Mouse (Mus musculus) mammary gland, adult 2 months (tissue): ENCODE measurements around the gene Dmrtc1c2. TPM values are rescaled to one million over a fixed set of nuclear protein-coding genes. Genes with fewer than 3 reads are reported as not detected.

Source experiments
- polyA plus RNA-seq: library from polyadenylated mRNA; depleted of rRNA; stranded (reverse); fragments of >200 nt; gene quantifications from 2 replicates; pipeline ENCODE4 v1.2.3, GENCODE M21; 2012; ENCODE audit warnings: low replicate concordance; rRNA removed

The Dmrtc1c2 gene
- polyA plus RNA-seq = 0.22 TPM in 1 of 2 replicates, not detected in the other

GRCm38 (mm10) chrX:102854516-102854915, at the start of gene Dmrtc1c2:
Dmrtc1c2 (minus strand) TSS chrX:102854616.

GRCm38 (mm10) chrX:102867871-102868270, 13.5 kb upstream of the Dmrtc1c2 start, which contains the start of gene 1700031F05Rik:
1700031F05Rik (minus strand) TSS chrX:102867971.

GRCm38 (mm10) chrX:102802663-102803062, 51.8 kb downstream of the Dmrtc1c2 start, which contains the start of gene Dmrtc1c1:
Dmrtc1c1 (plus strand) TSS chrX:102802963.

Other genes starting within 250 kb of the Dmrtc1c2 start
- 4.4 and 41.8 TPM in 2 replicates for gene Phka1, start 210.4 kb downstream of the Dmrtc1c2 start, polyA plus RNA-seq
- not detected in 2 replicates for gene Gm3880, start 167.6 kb downstream of the Dmrtc1c2 start, polyA plus RNA-seq
- gene Gm9112, start 147.0 kb downstream of the Dmrtc1c2 start, polyA plus RNA-seq = not detected in 2 replicates
- gene Dmrtc1b, start 146.8 kb downstream of the Dmrtc1c2 start, polyA plus RNA-seq = not detected in 2 replicates
- not detected in 2 replicates for gene Dmrtc1c1, start 51.7 kb downstream of the Dmrtc1c2 start, polyA plus RNA-seq
- not detected in 2 replicates for gene 1700031F05Rik, start 13.4 kb upstream of the Dmrtc1c2 start, polyA plus RNA-seq
- 0.12 TPM in 1 of 2 replicates, not detected in the other for gene Dmrtc1a, start 54.1 kb upstream of the Dmrtc1c2 start, polyA plus RNA-seq
- not detected in 2 replicates for gene 1700011M02Rik, start 54.3 kb upstream of the Dmrtc1c2 start, polyA plus RNA-seq
- gene 1700018G05Rik, start 73.8 kb upstream of the Dmrtc1c2 start, polyA plus RNA-seq = not detected in 2 replicates